Mouse (Mus musculus) midbrain, embryonic 16.5 days (tissue): ENCODE measurements at regions not wholly inside any gene's neighbourhood (a gene's known extent, or its start where the extent isn't known, plus 50 kb on each side); places are given as distances from the start of the nearest gene placed in this dataset.

Experiments
- ATAC-seq: fragments of 200-750 bp; cut with Nextera tagmentation; 2 replicates; pipeline ENCODE4 v1.8.0; 2017; ENCODE audit warnings: moderate TSS enrichment
- H3K27ac ChIP-seq: fragments of 300-500 bp; sonication (generic); 2 replicates; pipeline ENCODE4 v1.5.1; 2014; ENCODE audit warnings: mild to moderate bottlenecking, low read length, mixed read lengths
- H3K27me3 ChIP-seq: fragments of 300-500 bp; sonication (generic); 2 replicates; pipeline ENCODE4 v1.6.1; 2014; ENCODE audit warnings: low read depth, low read length, mixed read lengths; ENCODE audit not compliant: control insufficient read depth, insufficient read depth
- H3K36me3 ChIP-seq: fragments of 300-500 bp; sonication (generic); 2 replicates; pipeline ENCODE4 v1.6.1; 2014; ENCODE audit warnings: mild to moderate bottlenecking, low read length, moderate library complexity, mixed read lengths; ENCODE audit not compliant: control insufficient read depth, insufficient read depth
- H3K4me1 ChIP-seq: fragments of 300-500 bp; sonication (generic); 2 replicates; pipeline ENCODE4 v1.6.1; 2014; ENCODE audit warnings: mild to moderate bottlenecking, low read length, mixed read lengths; ENCODE audit not compliant: control insufficient read depth, insufficient read depth
- H3K4me2 ChIP-seq: fragments of 300-500 bp; sonication (generic); 2 replicates; pipeline ENCODE4 v1.6.1; 2014; ENCODE audit warnings: mild to moderate bottlenecking, low read length, mixed read lengths
- H3K4me3 ChIP-seq: fragments of 300-500 bp; sonication (generic); 2 replicates; pipeline ENCODE4 v1.5.1; 2014; ENCODE audit warnings: low read depth, mild to moderate bottlenecking, low read length, moderate library complexity, mixed read lengths
- H3K9ac ChIP-seq: fragments of 300-500 bp; sonication (generic); 2 replicates; pipeline ENCODE4 v1.6.1; 2014; ENCODE audit warnings: low read depth, low read length, mixed read lengths
- H3K9me3 ChIP-seq: fragments of 300-500 bp; sonication (generic); replicated peaks from 2 replicates; pipeline ENCODE4 v1.6.1; 2014; ENCODE audit warnings: mild to moderate bottlenecking, low read length, mixed read lengths; ENCODE audit not compliant: control insufficient read depth, poor library complexity, severe bottlenecking
- WGBS: fragments of 180-500 bp; shearing (Covaris S2); extraction: QIAGEN DNeasy Blood & Tissue Kit; methylation state at CpG from one replicate; pipeline ENCODE4 v1.1.7; 2014; 5-methylcytosine and 5-hydroxymethylcytosine counted together

GRCm38 (mm10) chr5:18502831-18503230 lies 142.7 kb upstream of the Gnai1 start:
- Histone ChIP-seq H3K9me3 (no peaks in the 10 kb centered on the region), H3K4me2 (no peak overlapping the region), H3K36me3 (no peaks in the 10 kb centered on the region), H3K27ac (no peak overlapping the region), H3K9ac (no peak overlapping the region), H3K4me3 (no peak overlapping the region), H3K27me3 (no peaks in the 10 kb centered on the region), H3K4me1 (no peaks in the 10 kb centered on the region)
- 37% methylated on average over 12 of the region's 12 CpGs for WGBS
- no peak for ATAC-seq

- Histone ChIP-seq H3K9me3 (no peaks in the 10 kb centered on the region), H3K9ac (no peak overlapping the region), H3K4me3 (no peak overlapping the region), H3K27ac (no peak overlapping the region), H3K4me2 (no peak overlapping the region), H3K36me3 (no peaks in the 10 kb centered on the region), H3K27me3 (no peaks in the 10 kb centered on the region), H3K4me1 (no peaks in the 10 kb centered on the region)
- ATAC-seq = no peak
- 85% methylated on average over 4 of the region's 4 CpGs for WGBS
These were observed 134.2 kb upstream of the Gnai1 start for GRCm38 (mm10) chr5:18494305-18494704.

GRCm38 (mm10) chr5:18489709-18490108 lies 129.6 kb upstream of the Gnai1 start:
- H3K27me3 ChIP-seq = no peaks in the 10 kb centered on the region
- H3K4me2 ChIP-seq = no peak overlapping the region
- WGBS = 94% methylated on average over 3 of the region's 3 CpGs
- H3K27ac ChIP-seq = no peak overlapping the region
- H3K9ac ChIP-seq = no peak overlapping the region
- ATAC-seq = no peak
- H3K4me1 ChIP-seq = no peaks in the 10 kb centered on the region
- no peak overlapping the region for H3K4me3 ChIP-seq
- no peaks in the 10 kb centered on the region for H3K36me3 ChIP-seq
- H3K9me3 ChIP-seq = no peaks in the 10 kb centered on the region

DNA sequence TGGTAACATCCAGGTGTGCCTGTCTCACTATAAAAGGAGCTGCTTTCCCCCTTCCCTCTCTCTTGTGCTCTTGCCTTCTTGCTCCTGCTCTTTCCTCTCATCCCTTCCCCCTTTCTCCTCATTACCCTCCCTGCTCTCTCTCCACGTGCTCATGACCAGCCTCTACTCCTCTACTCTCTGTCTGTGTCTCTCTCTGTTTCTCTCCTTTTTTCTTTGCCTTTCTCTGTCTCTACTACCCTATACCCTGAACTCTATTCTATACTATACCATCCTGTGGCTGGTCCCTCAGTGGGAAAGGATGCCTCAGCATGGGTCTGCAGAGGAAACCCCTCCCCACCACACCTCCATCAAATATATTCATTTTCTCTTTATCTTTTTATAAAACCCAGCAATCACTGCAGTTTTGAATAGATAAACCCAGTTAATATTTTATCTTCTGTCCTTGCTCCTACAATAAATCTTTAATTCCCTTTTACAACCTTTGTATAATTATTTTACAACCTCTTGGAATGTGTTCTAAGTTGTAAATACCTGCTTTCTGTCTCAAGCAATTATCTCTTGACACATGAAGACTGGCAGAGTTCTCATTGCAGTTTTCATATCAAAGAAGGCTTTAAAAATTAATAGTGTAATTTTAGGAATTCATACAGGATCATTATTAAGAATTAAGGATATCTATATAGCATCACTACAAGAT lies 127.1 kb upstream of the Gnai1 start:
- 43% methylated on average over 1 of the region's 1 CpGs for WGBS
- no peak overlapping the region for H3K27ac ChIP-seq
- ATAC-seq = no peak
- no peak overlapping the region for H3K4me2 ChIP-seq
- H3K36me3 ChIP-seq = no peaks in the 10 kb centered on the region
- H3K9me3 ChIP-seq = no peaks in the 10 kb centered on the region
- no peaks in the 10 kb centered on the region for H3K27me3 ChIP-seq
- H3K4me3 ChIP-seq = no peak overlapping the region
- no peak overlapping the region for H3K9ac ChIP-seq
- no peaks in the 10 kb centered on the region for H3K4me1 ChIP-seq

DNA sequence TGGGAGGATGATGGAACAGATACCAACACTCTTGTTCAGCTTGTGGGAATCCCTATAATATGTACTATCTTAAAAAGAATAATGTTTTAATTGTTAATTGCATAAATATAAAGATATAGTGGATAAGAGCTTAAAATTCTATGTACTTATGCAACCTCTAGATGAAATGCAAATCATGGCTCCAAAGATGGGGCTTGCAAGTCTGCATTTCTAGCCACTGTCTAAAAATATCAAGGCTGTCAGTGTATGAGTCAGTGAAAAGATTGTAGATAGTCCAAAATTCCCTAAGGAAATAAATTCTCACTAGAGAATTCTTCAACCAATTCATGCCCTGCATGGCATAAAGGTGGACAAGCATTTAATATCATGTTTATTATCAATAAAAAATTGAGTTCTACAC lies 124.2 kb upstream of the Gnai1 start:
- no peak for ATAC-seq
- no peaks in the 10 kb centered on the region for H3K27me3 ChIP-seq

GRCm38 (mm10) chr5:18478420-18478819 lies 118.3 kb upstream of the Gnai1 start:
- no peaks in the 10 kb centered on the region for H3K36me3 ChIP-seq
- no peak overlapping the region for H3K9ac ChIP-seq
- H3K27me3 ChIP-seq = no peaks in the 10 kb centered on the region
- H3K4me3 ChIP-seq = no peak overlapping the region
- H3K4me2 ChIP-seq = no peak overlapping the region
- no peak for ATAC-seq
- H3K27ac ChIP-seq = no peak overlapping the region
- WGBS = 85% methylated on average over 7 of the region's 7 CpGs
- H3K4me1 ChIP-seq = no peaks in the 10 kb centered on the region
- no peaks in the 10 kb centered on the region for H3K9me3 ChIP-seq

More for the DNA sequence above, 124.2 kb upstream of the Gnai1 start:
- no peaks in the 10 kb centered on the region for H3K4me1 ChIP-seq
- no peak overlapping the region for H3K9ac ChIP-seq
- no peaks in the 10 kb centered on the region for H3K36me3 ChIP-seq
- H3K9me3 ChIP-seq = no peaks in the 10 kb centered on the region
- no peak overlapping the region for H3K27ac ChIP-seq
- no peak overlapping the region for H3K4me3 ChIP-seq
- no peak overlapping the region for H3K4me2 ChIP-seq

DNA sequence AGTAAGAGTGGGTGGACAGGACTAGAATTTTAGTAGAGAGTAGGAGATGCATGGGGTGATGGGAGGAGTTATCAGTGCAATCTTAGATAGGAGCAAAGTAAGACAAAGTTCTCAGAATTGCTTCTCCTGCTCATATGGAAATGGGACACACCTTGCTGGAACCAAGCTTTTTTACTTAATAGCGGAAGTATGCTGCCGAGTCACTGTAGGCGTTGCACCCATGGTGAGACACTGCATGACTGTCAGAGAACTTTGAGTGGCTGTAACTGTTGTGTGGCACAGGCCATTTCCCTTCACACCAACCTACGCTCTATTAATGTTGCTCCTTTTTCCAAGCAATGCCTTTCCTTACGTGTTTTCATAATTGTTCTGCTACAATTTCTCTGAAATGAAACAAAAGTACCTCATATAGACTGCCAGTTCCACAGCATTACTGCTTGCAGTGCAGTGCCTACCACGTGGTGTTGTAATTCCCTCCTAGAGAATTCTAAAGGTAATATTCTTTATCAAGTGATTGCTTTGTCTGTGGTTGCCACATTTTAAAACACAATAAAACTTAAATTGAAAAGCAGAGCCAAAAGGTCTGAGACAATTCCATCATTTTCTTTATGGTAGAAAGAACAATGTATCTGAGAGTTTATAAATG lies 117.3 kb upstream of the Gnai1 start:
- no peak overlapping the region for H3K4me2 ChIP-seq
- ATAC-seq = no peak
- no peaks in the 10 kb centered on the region for H3K9me3 ChIP-seq
- no peaks in the 10 kb centered on the region for H3K4me1 ChIP-seq
- no peaks in the 10 kb centered on the region for H3K27me3 ChIP-seq
- no peak overlapping the region for H3K27ac ChIP-seq
- H3K9ac ChIP-seq = no peak overlapping the region
- no peaks in the 10 kb centered on the region for H3K36me3 ChIP-seq
- H3K4me3 ChIP-seq = no peak overlapping the region
- WGBS = 85% methylated on average over 6 of the region's 6 CpGs

GRCm38 (mm10) chr5:18472114-18472513 lies 112.0 kb upstream of the Gnai1 start:
- Histone ChIP-seq H3K9me3 (no peaks in the 10 kb centered on the region), H3K27ac (no peak overlapping the region), H3K4me3 (no peak overlapping the region), H3K4me2 (no peak overlapping the region), H3K36me3 (no peaks in the 10 kb centered on the region), H3K27me3 (no peaks in the 10 kb centered on the region), H3K4me1 (no peaks in the 10 kb centered on the region), H3K9ac (no peak overlapping the region)
- ATAC-seq = no peak

DNA sequence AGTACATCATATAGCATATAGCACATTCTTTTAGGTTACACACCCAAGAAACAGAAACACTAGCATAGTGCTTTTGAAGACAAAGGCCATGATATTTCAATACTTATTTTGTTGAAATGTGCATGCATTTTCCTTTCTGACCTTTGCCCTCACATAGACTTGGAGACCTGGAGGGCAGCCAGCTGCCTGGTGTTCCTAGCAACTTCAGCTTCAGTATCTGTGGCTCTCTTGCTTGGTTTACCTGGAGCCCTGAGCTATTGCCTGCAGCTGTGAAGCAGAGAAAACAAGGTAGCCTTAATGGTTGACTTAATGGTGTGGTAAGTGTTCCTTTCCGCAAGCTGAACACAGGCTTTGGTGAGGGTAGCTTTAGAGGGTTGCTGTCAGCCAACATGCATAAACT lies 97.6 kb upstream of the Gnai1 start:
- Histone ChIP-seq H3K4me3 (no peak overlapping the region), H3K9ac (no peak overlapping the region), H3K27me3 (no peaks in the 10 kb centered on the region), H3K4me1 (no peaks in the 10 kb centered on the region), H3K36me3 (no peaks in the 10 kb centered on the region), H3K4me2 (no peak overlapping the region), H3K9me3 (no peaks in the 10 kb centered on the region), H3K27ac (no peak overlapping the region)
- WGBS = 67% methylated on average over 1 of the region's 1 CpGs
- ATAC-seq = no peak
